Mouse (Mus musculus): ENCODE measurements around the gene Wbp1. TPM values are rescaled to one million over a fixed set of nuclear protein-coding genes. Genes with fewer than 3 reads are reported as not detected.

Wbp1 gene
- total and polyA plus RNA-seq, 3 experiments, result 19.3 to 27.5 (median 24.1) TPM

DNA sequence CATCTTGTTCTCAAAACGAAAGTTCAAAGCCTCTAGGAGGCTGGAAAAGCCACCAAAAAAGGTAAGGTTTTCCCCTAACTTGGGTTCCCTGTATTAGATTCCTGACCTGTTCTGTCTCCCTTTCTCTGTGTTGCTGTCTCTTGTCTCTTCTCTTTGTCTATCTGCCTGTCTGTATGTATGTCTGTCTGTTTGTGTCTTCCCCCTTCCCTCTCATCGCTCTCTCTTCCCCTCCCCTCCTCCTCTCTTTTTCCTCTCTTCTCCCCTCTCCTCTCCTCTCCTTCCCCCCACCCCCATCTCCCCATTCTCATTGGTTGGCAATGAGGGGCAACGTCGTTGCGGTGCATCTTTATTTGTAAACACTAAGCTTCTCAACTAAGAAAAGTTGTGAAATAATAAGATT, 4.0 kb upstream of the Wbp1 start, which contains the start of gene Ino80b:
Gene Ino80b (minus strand): TSS at position 101 of the 400 bp plus-strand sequence.
- Histone ChIP-seq H3K9ac (ENCODE audit: insufficient read depth, low read depth) (peak within 1 kb of the TSS; percentile 94), H3K27ac (ENCODE audit: insufficient read depth, low read depth) (no peak within 1 kb of the TSS), H3K79me2 (replicated peaks; ENCODE audit: control insufficient read depth, extremely low read depth, insufficient read depth, poor library complexity, severe bottlenecking) (no peaks in the 10 kb centered on the region), H3K4me1 (ENCODE audit: control insufficient read depth in 1 of 2, insufficient read depth in 2 of 2) (peaks cover 2 to 37% of the 10 kb centered on the region in 2 experiments), H3K27me3 (replicated peaks) (no peaks in the 10 kb centered on the region), H3K4me2 (ENCODE audit: insufficient read depth, low read depth, poor library complexity, severe bottlenecking) (peak within 1 kb of the TSS; percentile 82), H3K36me3 (replicated peaks in 1 of 2; ENCODE audit: control insufficient read depth in 1 of 2, insufficient read depth in 1 of 2, low read length in 1 of 2) (peaks cover 2 to 8% of the 10 kb centered on the region in 2 experiments), H3K9me3 (replicated peaks; ENCODE audit: low read length) (no peaks in the 10 kb centered on the region), H3K4me3 (replicated peaks in 1 of 3; ENCODE audit: low read depth in 2 of 3, low read length in 2 of 3, poor library complexity in 1 of 3) (peak within 1 kb of the TSS; percentile 80 to 92 (median 88))
- dilution Hi-C loops (cut with MboI; ENCODE audit: extremely low pct_ligation_motif_present, extremely low pct_unique_long_range_greater_than_20kb, low sequenced_read_pairs) (no loop called here), in situ Hi-C loops (cut with MboI; ENCODE audit: low pct_ligation_motif_present, low pct_unique_long_range_greater_than_20kb, low sequenced_read_pairs) (no loop called here)
- no peak for DNase-seq (ENCODE audit: extremely low read depth)
- no peak for TF ChIP-seq RAD21 (IDR thresholded peaks at IDR 0.05; ENCODE audit: low read depth, low read length)
- TF ChIP-seq RCOR1 (conservative IDR thresholded peaks at IDR 0.05; ENCODE audit: low read depth, low read length), result no peak
- TF ChIP-seq ZC3H11A (IDR thresholded peaks at IDR 0.05; ENCODE audit: low read depth, low read length), result no peak
- TF ChIP-seq KAT2A (IDR thresholded peaks at IDR 0.05; ENCODE audit: insufficient replicate concordance, low read length), result no peak
- no peak for TF ChIP-seq MXI1 (IDR thresholded peaks at IDR 0.05; ENCODE audit: low read depth, low read length)
- TF ChIP-seq BHLHE40 (IDR thresholded peaks at IDR 0.05; ENCODE audit: low read depth, low read length), result no peak
- TF ChIP-seq ZMIZ1 (IDR thresholded peaks at IDR 0.05; ENCODE audit: low read depth, low read length), result no peak
- TF ChIP-seq NRF1 (IDR thresholded peaks at IDR 0.05; ENCODE audit: low read depth, low read length), result no peak
- no peak for TF ChIP-seq CTCF (conservative IDR thresholded peaks at IDR 0.05 in 1 of 2, IDR thresholded peaks at IDR 0.05 in 1 of 2; ENCODE audit: low read depth in 2 of 2, low read length in 2 of 2)
- no peak for TF ChIP-seq CHD2 (IDR thresholded peaks at IDR 0.05; ENCODE audit: low read length)
- TF ChIP-seq JUN (IDR thresholded peaks at IDR 0.05; ENCODE audit: insufficient read depth, low read depth, low read length), result no peak
- TF ChIP-seq SIN3A (IDR thresholded peaks at IDR 0.05; ENCODE audit: low read length), result no peak
- TF ChIP-seq TBP (conservative IDR thresholded peaks at IDR 0.05; ENCODE audit: low read depth, low read length), result no peak
- no peak for TF ChIP-seq EP300 (IDR thresholded peaks at IDR 0.05; ENCODE audit: low read length)
- no peak for TF ChIP-seq IRF4 (IDR thresholded peaks at IDR 0.05; ENCODE audit: low read depth, low read length)
- TF ChIP-seq ELF1 (IDR thresholded peaks at IDR 0.05; ENCODE audit: low read depth, low read length), result no peak
- TF ChIP-seq MEF2A (IDR thresholded peaks at IDR 0.05; ENCODE audit: borderline replicate concordance, low read depth, low read length), result no peak
- no peak for TF ChIP-seq PAX5 (IDR thresholded peaks at IDR 0.05; ENCODE audit: low read length)
- no peak for TF ChIP-seq SMC3 (IDR thresholded peaks at IDR 0.05; ENCODE audit: low read depth, low read length)

GRCm38 (mm10) chr6:83124851-83125312, 3.5 kb upstream of the Wbp1 start:
- Histone ChIP-seq H3K4me2 (ENCODE audit: insufficient read depth, low read depth, poor library complexity, severe bottlenecking) (peak overlapping the region; percentile 82), H3K4me3 (replicated peaks in 1 of 3; ENCODE audit: low read depth in 2 of 3, low read length in 2 of 3, poor library complexity in 1 of 3) (peak overlapping the region; percentile 80 to 92 (median 88)), H3K9ac (ENCODE audit: insufficient read depth, low read depth) (peak overlapping the region; percentile 94), H3K9me3 (replicated peaks; ENCODE audit: low read length) (no peaks in the 10 kb centered on the region), H3K27ac (ENCODE audit: insufficient read depth, low read depth) (no peak overlapping the region), H3K79me2 (replicated peaks; ENCODE audit: control insufficient read depth, extremely low read depth, insufficient read depth, poor library complexity, severe bottlenecking) (no peaks in the 10 kb centered on the region), H3K36me3 (replicated peaks in 1 of 2; ENCODE audit: control insufficient read depth in 1 of 2, insufficient read depth in 1 of 2, low read length in 1 of 2) (peaks cover 2 to 9% of the 10 kb centered on the region in 2 experiments), H3K4me1 (ENCODE audit: control insufficient read depth in 1 of 2, insufficient read depth in 2 of 2) (peaks cover 6 to 42% of the 10 kb centered on the region in 2 experiments), H3K27me3 (replicated peaks) (no peaks in the 10 kb centered on the region)
- in situ Hi-C loops (cut with MboI; ENCODE audit: low pct_ligation_motif_present, low pct_unique_long_range_greater_than_20kb, low sequenced_read_pairs), result no loop called here
- peak; percentile 96 for DNase-seq (ENCODE audit: extremely low read depth)
- dilution Hi-C loops (cut with MboI; ENCODE audit: extremely low pct_ligation_motif_present, extremely low pct_unique_long_range_greater_than_20kb, low sequenced_read_pairs), result no loop called here
- TF ChIP-seq SIN3A (IDR thresholded peaks at IDR 0.05; ENCODE audit: low read length) (peak; percentile 97), IRF4 (IDR thresholded peaks at IDR 0.05; ENCODE audit: low read depth, low read length) (peak; percentile 66; the same call in 1 of the 2 replicates), ZMIZ1 (IDR thresholded peaks at IDR 0.05; ENCODE audit: low read depth, low read length) (no peak), ZNF384 (IDR thresholded peaks at IDR 0.05; ENCODE audit: low read depth, low read length) (0 out of 2 replicates have a peak, but pooled peaks have one; percentile 20), USF2 (conservative IDR thresholded peaks at IDR 0.05; ENCODE audit: low read depth, low read length) (no peak), PAX5 (IDR thresholded peaks at IDR 0.05; ENCODE audit: low read length) (no peak), CHD2 (IDR thresholded peaks at IDR 0.05; ENCODE audit: low read length) (peak; percentile 58; the same call in 1 of the 2 replicates), POLR2AphosphoS2 (IDR thresholded peaks at IDR 0.05; ENCODE audit: low read depth, low read length) (peak; percentile 29; the same call in 1 of the 2 replicates), BHLHE40 (IDR thresholded peaks at IDR 0.05; ENCODE audit: low read depth, low read length) (peak; percentile 34; the same call in 1 of the 2 replicates), CHD1 (IDR thresholded peaks at IDR 0.05; ENCODE audit: low read depth, low read length) (no peak), POLR2A (IDR thresholded peaks at IDR 0.05; ENCODE audit: low read depth, low read length) (peak; percentile 83), KAT2A (IDR thresholded peaks at IDR 0.05; ENCODE audit: insufficient replicate concordance, low read length) (peak; percentile 86; the same call in 1 of the 2 replicates), MYC (IDR thresholded peaks at IDR 0.05; ENCODE audit: low read depth, low read length) (peak; percentile 71; the same call in 1 of the 2 replicates), MXI1 (IDR thresholded peaks at IDR 0.05; ENCODE audit: low read depth, low read length) (peak; percentile 89), EP300 (IDR thresholded peaks at IDR 0.05; ENCODE audit: low read length) (no peak), JUN (IDR thresholded peaks at IDR 0.05; ENCODE audit: insufficient read depth, low read depth, low read length) (peak; percentile 19; the same call in 1 of the 2 replicates), NRF1 (IDR thresholded peaks at IDR 0.05; ENCODE audit: low read depth, low read length) (peak; percentile 65), TBP (conservative IDR thresholded peaks at IDR 0.05; ENCODE audit: low read depth, low read length) (peak; percentile 91), SMC3 (IDR thresholded peaks at IDR 0.05; ENCODE audit: low read depth, low read length) (no peak), CTCF (conservative IDR thresholded peaks at IDR 0.05 in 1 of 2, IDR thresholded peaks at IDR 0.05 in 1 of 2; ENCODE audit: low read depth in 2 of 2, low read length in 2 of 2) (no peak), USF1 (IDR thresholded peaks at IDR 0.05; ENCODE audit: low read depth, low read length) (no peak), NELFE (IDR thresholded peaks at IDR 0.05; ENCODE audit: low read depth, low read length) (peak; percentile 77; the same call in 1 of the 2 replicates), HCFC1 (IDR thresholded peaks at IDR 0.05; ENCODE audit: low read depth, low read length) (peak; percentile 97), MAZ (IDR thresholded peaks at IDR 0.05; ENCODE audit: low read depth, low read length) (peak; percentile 42)
